Mouse (Mus musculus): ENCODE results near the gene Vmn1r189. TPM values are rescaled to one million over a fixed set of nuclear protein-coding genes. Genes with fewer than 3 reads are reported as not detected.
"Not testable (repeated sequence)": the region's sequence is repeated elsewhere in the genome, so short reads cannot be mapped to it uniquely, and the experiment has no call there.

Gene Vmn1r189
- not detected in 2 replicates for polyA plus RNA-seq (2015; fragmentation: Nextera tagmentation; extraction: Ambion mirVana)

DNA sequence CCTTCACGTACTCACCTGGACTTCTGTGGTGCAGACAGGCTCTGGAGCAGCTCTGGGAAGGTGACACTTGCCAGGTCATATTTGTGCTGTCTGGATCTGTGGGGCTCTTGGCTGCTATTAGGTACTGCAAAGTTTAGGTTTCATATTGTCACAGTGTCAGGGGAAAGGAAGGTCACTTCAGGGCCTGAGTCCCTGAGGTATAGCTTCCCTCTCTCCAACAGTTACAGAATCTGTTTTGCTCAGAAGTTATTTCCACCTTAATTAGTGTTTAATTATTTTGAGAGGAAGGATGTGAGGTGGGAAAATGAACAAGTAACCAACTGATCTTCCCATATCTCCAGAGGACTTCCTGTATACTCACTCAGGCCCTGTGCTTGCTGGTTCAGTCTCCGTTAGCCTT lies at the start of gene Vmn1r189:
Vmn1r189 (minus strand) TSS at position 101 of the 400 bp plus-strand sequence.
- not testable (repeated sequence) for H3K27me3 ChIP-seq; H3K27ac ChIP-seq (replicated peaks); H3K4me1 ChIP-seq; H3K36me3 ChIP-seq; H3K9ac ChIP-seq (replicated peaks); H3K4me2 ChIP-seq (replicated peaks); H3K9me3 ChIP-seq; ATAC-seq (replicated peaks); H3K4me3 ChIP-seq
- 92% methylated on average over 2 of the region's 2 CpGs for WGBS

DNA sequence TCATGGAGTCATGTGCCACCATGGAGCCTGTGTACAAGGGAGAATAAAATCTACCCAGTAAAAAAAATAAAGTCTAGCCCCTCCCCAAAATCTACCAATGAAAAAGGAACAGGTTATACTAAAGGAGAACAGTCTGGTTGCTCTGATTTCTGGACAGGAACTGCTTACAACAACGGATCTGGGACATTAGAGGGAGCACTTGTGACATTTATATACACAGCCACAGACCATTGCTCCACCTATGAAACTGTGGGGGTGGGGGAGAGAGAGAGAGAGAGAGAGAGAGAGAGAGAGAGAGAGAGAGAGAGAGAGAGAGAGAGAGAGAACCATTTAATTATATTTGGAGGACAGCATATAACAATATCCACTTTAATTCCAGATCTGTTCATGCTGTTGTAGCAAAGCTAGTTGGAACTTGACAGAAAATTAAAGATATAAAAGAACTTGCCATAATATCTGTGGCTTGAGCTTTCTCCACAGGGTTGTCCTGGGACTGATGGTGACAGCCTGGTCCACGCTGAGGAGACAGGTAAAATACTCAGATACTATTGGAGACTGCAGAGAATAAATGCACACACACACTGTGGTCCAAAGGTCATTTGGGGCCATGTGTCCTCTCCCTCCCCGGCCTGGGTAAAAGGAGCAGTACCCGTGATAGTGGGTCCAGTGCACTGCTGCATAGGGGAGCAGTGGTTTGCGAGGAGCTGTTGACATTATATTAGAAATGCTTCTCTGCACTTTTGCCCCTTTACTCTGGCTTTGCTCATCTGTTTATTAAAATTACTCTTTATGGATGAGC lies 31.1 kb upstream of the Vmn1r189 start:
- not testable (repeated sequence) for H3K4me2 ChIP-seq (replicated peaks); H3K36me3 ChIP-seq; H3K27ac ChIP-seq (replicated peaks); H3K27me3 ChIP-seq; H3K9me3 ChIP-seq; H3K9ac ChIP-seq (replicated peaks); H3K4me1 ChIP-seq; ATAC-seq (replicated peaks); H3K4me3 ChIP-seq
- whole genome bisulfite sequencing: 76% methylated on average over 5 of the region's 5 CpGs

DNA sequence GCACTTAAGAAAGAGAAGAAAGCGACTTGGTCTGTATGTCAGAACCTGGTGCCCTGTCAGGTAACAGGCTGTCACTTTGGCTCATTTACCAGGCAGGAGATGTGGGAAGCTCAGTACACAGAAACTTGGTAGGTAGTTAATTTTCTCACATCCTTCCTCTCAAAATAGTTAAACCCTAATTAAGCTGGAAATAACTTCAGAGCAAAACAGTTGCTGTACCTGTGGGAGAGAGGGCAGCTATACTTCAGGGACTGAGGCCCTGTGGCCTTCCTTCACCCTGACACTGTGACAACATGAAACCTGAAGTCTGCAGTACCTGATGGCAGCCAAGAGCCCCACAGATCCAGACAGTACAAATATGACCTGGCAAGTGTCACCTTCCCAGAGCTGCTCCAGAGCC lies 21.5 kb downstream of the Vmn1r189 start, which contains the start of gene Vmn1r188:
Vmn1r188 (plus strand) TSS at position 301 of the 400 bp plus-strand sequence.
- not testable (repeated sequence) for H3K9ac ChIP-seq (replicated peaks); H3K4me3 ChIP-seq; ATAC-seq (replicated peaks); H3K4me2 ChIP-seq (replicated peaks); H3K36me3 ChIP-seq; H3K4me1 ChIP-seq; H3K9me3 ChIP-seq; H3K27me3 ChIP-seq; H3K27ac ChIP-seq (replicated peaks)
- 91% methylated on average over 1 of the region's 1 CpGs for WGBS

DNA sequence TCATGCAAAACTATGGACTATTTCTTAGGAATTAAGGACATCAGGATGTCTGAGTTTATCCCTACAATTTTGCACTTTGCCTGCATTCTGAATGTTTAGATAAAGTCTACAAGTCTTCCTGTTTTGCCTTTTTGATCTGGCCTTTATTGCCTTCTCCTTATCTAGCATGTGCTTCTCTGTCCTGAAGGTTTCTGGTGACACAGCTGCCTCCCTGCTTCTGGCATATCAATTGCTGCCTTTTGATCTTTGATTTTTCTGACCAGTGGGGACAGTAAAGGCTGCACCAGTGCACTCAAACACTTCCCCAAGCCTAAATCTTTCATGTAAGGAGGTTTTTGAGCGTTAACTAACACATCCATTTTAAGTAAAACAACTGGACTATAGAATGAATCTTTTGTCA lies 42.2 kb downstream of the Vmn1r189 start:
- no peak overlapping the region for H3K9ac ChIP-seq (replicated peaks)
- no peaks in the 10 kb centered on the region for H3K36me3 ChIP-seq
- H3K4me1 ChIP-seq: no peaks in the 10 kb centered on the region
- no peak overlapping the region for H3K27ac ChIP-seq (replicated peaks)
- no peaks in the 10 kb centered on the region for H3K27me3 ChIP-seq
- no peak overlapping the region for H3K4me2 ChIP-seq (replicated peaks)
- 76% methylated on average over 1 of the region's 1 CpGs for WGBS
- no peak overlapping the region for H3K4me3 ChIP-seq
- no peaks in the 10 kb centered on the region for H3K9me3 ChIP-seq
- no peak for ATAC-seq (replicated peaks)

DNA sequence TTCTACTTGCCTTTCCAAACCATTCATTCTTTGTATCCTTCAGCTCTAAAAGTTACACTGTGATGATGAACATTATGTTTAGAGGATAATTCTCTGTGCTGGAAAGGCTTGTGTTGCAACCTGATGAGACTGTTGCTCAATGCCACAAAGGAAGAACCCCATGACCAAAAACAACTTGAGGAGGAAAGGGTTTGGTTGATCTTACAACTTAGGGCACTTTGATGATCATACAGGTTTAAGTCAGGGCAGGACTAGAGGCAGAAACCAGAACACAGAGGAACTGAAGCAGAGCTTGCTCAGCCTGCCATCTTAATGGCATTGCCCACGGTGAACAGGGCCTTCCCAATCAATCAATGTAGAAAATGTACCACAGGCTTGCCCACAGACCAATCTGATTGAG lies 44.2 kb downstream of the Vmn1r189 start:
- 79% methylated on average over 1 of the region's 1 CpGs for WGBS

DNA sequence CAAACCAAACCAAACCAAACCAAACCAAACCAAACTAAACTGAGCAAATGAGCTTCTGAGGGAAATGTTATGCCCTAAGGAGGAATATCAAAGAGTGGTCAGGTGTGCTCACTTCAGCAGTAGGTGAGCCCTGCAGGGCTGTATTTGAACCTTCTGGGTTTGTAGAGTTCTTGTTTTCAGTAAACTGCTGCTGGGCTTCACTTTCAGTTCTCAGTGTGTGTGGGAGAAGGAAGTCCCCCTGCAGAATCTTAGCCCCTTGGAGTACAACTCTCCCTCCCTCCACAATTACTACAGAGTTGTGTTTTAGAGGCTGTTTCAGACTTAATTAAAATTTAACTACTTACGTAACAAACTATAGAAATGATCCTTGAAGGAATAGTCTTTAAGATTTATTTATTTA lies 51.9 kb downstream of the Vmn1r189 start:
- H3K4me1 ChIP-seq: peaks cover 9% of the 10 kb centered on the region
- no peak overlapping the region for H3K4me3 ChIP-seq
- H3K27ac ChIP-seq (replicated peaks): no peak overlapping the region
- no peak for ATAC-seq (replicated peaks)
- WGBS: 100% methylated on average over 1 of the region's 1 CpGs
- no peaks in the 10 kb centered on the region for H3K27me3 ChIP-seq
- no peak overlapping the region for H3K9ac ChIP-seq (replicated peaks)
- H3K36me3 ChIP-seq: no peaks in the 10 kb centered on the region
- no peak overlapping the region for H3K4me2 ChIP-seq (replicated peaks)
- H3K9me3 ChIP-seq: no peaks in the 10 kb centered on the region

More for the DNA sequence above, 44.2 kb downstream of the Vmn1r189 start:
- H3K9ac ChIP-seq (replicated peaks): no peak overlapping the region
- H3K27ac ChIP-seq (replicated peaks): no peak overlapping the region
- no peaks in the 10 kb centered on the region for H3K27me3 ChIP-seq
- H3K9me3 ChIP-seq: no peaks in the 10 kb centered on the region
- H3K4me2 ChIP-seq (replicated peaks): no peak overlapping the region
- no peaks in the 10 kb centered on the region for H3K36me3 ChIP-seq
- no peak overlapping the region for H3K4me3 ChIP-seq
- no peak for ATAC-seq (replicated peaks)
- no peaks in the 10 kb centered on the region for H3K4me1 ChIP-seq

DNA sequence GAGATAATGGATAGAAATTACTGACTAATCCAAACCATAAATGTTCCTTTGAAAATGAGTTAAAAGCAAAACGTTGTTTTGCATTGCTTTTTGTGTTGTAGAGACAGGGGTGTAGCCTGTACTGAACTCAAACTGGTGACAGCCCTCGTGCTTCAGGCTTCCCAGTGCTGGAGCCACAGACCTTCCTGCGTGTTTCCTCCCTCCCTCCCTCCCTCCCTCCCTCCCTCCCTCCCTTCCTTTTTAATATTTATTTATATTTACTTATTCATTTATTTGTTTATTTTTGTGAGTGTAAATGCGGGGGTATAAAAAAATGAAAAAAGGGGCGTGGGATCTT lies 54.1 kb downstream of the Vmn1r189 start:
- H3K27ac ChIP-seq (replicated peaks): peak overlapping the region; percentile 94
- peak overlapping the region; percentile 66 for H3K9ac ChIP-seq (replicated peaks)
- no peaks in the 10 kb centered on the region for H3K9me3 ChIP-seq
- peak overlapping the region; percentile 65 for H3K4me2 ChIP-seq (replicated peaks)
- peaks cover 9% of the 10 kb centered on the region for H3K4me1 ChIP-seq
- peak overlapping the region; percentile 61 for H3K4me3 ChIP-seq
- H3K36me3 ChIP-seq: no peaks in the 10 kb centered on the region
- 14% methylated on average over 5 of the region's 5 CpGs for WGBS
- no peaks in the 10 kb centered on the region for H3K27me3 ChIP-seq
- ATAC-seq (replicated peaks): peak; percentile 60; the same call in 1 of the 2 replicates

DNA sequence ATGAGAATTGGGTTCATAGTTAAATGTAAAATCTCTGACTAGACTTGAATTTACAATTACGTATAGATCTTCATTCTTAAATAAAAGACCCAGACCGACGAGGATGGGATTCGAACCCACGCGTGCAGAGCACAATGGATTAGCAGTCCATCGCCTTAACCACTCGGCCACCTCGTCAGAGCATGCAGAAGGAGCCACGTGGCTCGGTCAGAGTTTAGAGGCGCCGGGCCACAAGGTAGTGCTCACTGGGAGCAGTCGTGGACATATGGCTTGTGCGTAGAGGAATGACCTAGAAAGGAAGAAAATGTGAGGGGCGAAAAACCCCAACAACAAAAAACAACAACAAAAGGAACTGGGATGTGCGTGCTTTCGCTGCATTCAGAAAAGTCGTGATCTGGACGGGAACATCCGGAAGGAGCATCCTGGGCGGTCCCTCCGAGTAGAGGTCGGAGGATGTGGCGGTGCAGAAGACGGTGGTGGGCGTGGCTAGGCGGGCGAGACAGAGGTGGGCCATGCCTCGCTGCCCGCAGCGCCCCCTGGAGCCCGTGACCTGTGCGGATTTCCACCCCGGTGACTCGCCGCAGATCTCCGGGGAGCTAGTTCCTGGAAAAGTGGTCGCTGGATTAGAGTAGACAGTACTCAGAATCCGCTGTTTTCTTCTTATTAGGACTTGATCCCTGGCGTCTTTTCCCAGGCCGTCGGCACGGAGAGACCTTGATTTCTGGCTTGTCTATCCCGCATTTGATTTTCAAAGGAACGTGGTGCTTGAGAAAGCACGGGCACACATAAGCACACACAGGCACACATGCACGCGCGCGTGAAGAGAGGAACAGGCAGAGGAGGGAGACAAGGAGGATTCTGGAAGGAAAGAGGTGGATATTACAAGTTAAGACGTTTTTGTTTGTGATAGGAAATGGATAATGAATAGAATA lies 54.8 kb downstream of the Vmn1r189 start:
- H3K4me2 ChIP-seq (replicated peaks): peak overlapping the region; percentile 65
- peaks cover 9% of the 10 kb centered on the region for H3K4me1 ChIP-seq
- H3K36me3 ChIP-seq: no peaks in the 10 kb centered on the region
- peak overlapping the region; percentile 94 for H3K27ac ChIP-seq (replicated peaks)
- peak overlapping the region; percentile 66 for H3K9ac ChIP-seq (replicated peaks)
- under 1% methylated on average over 52 of the region's 52 CpGs for WGBS
- ATAC-seq (replicated peaks): peak; percentile 96
- no peaks in the 10 kb centered on the region for H3K27me3 ChIP-seq
- peak overlapping the region; percentile 61 for H3K4me3 ChIP-seq
- no peaks in the 10 kb centered on the region for H3K9me3 ChIP-seq

Small RNA genes lying within 50 kb of the gene (microRNA-seq; reads per million reads assigned to microRNA genes)
- not detected for gene Gm26300

Other genes starting within 250 kb of the Vmn1r189 start
- gene Zfp184, start 160.7 kb downstream of the Vmn1r189 start, polyA plus RNA-seq (2015; fragmentation: Nextera tagmentation; extraction: Ambion mirVana): 23.6 and 24.7 TPM in 2 replicates
- not detected in 2 replicates for gene Pom121l2, start 124.6 kb downstream of the Vmn1r189 start, polyA plus RNA-seq (2015; fragmentation: Nextera tagmentation; extraction: Ambion mirVana)
- 0.14 TPM in 1 of 2 replicates, not detected in the other for gene Prss16, start 96.1 kb downstream of the Vmn1r189 start, polyA plus RNA-seq (2015; fragmentation: Nextera tagmentation; extraction: Ambion mirVana)
- gene Hist1h2ah, start 70.3 kb downstream of the Vmn1r189 start, polyA plus RNA-seq (2015; fragmentation: Nextera tagmentation; extraction: Ambion mirVana): 2.5 and 9.8 TPM in 2 replicates
- gene Hist1h2bk, start 70.0 kb downstream of the Vmn1r189 start, polyA plus RNA-seq (2015; fragmentation: Nextera tagmentation; extraction: Ambion mirVana): 4.5 and 4.6 TPM in 2 replicates
- gene Hist1h4i, start 64.5 kb downstream of the Vmn1r189 start, polyA plus RNA-seq (2015; fragmentation: Nextera tagmentation; extraction: Ambion mirVana): 16.9 and 19.2 TPM in 2 replicates
- 19.7 and 27.8 TPM in 2 replicates for gene Hist1h2ag, start 62.9 kb downstream of the Vmn1r189 start, polyA plus RNA-seq (2015; fragmentation: Nextera tagmentation; extraction: Ambion mirVana)
- 6.8 and 7.3 TPM in 2 replicates for gene Hist1h2bj, start 62.6 kb downstream of the Vmn1r189 start, polyA plus RNA-seq (2015; fragmentation: Nextera tagmentation; extraction: Ambion mirVana)
- gene Vmn1r188, start 21.4 kb downstream of the Vmn1r189 start, polyA plus RNA-seq (2015; fragmentation: Nextera tagmentation; extraction: Ambion mirVana): not detected in 2 replicates
- gene Vmn1r191, start 78.1 kb upstream of the Vmn1r189 start, polyA plus RNA-seq (2015; fragmentation: Nextera tagmentation; extraction: Ambion mirVana): not detected in 2 replicates
- not detected in 2 replicates for gene Vmn1r192, start 85.3 kb upstream of the Vmn1r189 start, polyA plus RNA-seq (2015; fragmentation: Nextera tagmentation; extraction: Ambion mirVana)
- gene Vmn1r193, start 117.3 kb upstream of the Vmn1r189 start, polyA plus RNA-seq (2015; fragmentation: Nextera tagmentation; extraction: Ambion mirVana): not detected in 2 replicates
- not detected in 2 replicates for gene Vmn1r194, start 138.4 kb upstream of the Vmn1r189 start, polyA plus RNA-seq (2015; fragmentation: Nextera tagmentation; extraction: Ambion mirVana)
- not detected in 2 replicates for gene Vmn1r195, start 164.7 kb upstream of the Vmn1r189 start, polyA plus RNA-seq (2015; fragmentation: Nextera tagmentation; extraction: Ambion mirVana)
- gene Vmn1r196, start 184.1 kb upstream of the Vmn1r189 start, polyA plus RNA-seq (2015; fragmentation: Nextera tagmentation; extraction: Ambion mirVana): not detected in 2 replicates
- not detected in 2 replicates for gene Vmn1r197, start 218.8 kb upstream of the Vmn1r189 start, polyA plus RNA-seq (2015; fragmentation: Nextera tagmentation; extraction: Ambion mirVana)
- not detected in 2 replicates for gene Vmn1r198, start 244.5 kb upstream of the Vmn1r189 start, polyA plus RNA-seq (2015; fragmentation: Nextera tagmentation; extraction: Ambion mirVana)